Mouse (Mus musculus) myocyte (in vitro differentiated cells): Measurements from ENCODE around the gene BC049352. TPM values are rescaled to one million over a fixed set of nuclear protein-coding genes. Genes with fewer than 3 reads are reported as not detected.

ENCODE experiments used
- H3K27me3 ChIP-seq: one replicate; pipeline ENCODE4 v1.6.1; 2011; ENCODE audit not compliant: control insufficient read depth, insufficient read depth, insufficient read length
- H3K36me3 ChIP-seq: one replicate; pipeline ENCODE4 v1.6.1; 2011; ENCODE audit not compliant: control insufficient read depth, insufficient read depth
- H3K4me2 ChIP-seq: one replicate; pipeline ENCODE4 v1.6.1; 2011; ENCODE audit warnings: low read depth, control low read depth
- H3K4me3 ChIP-seq: one replicate; pipeline ENCODE4 v1.5.1; 2011; ENCODE audit warnings: mild to moderate bottlenecking, control low read depth, moderate library complexity
- H3K79me2 ChIP-seq: one replicate; pipeline ENCODE4 v1.6.1; 2011; ENCODE audit not compliant: control insufficient read depth, insufficient read depth
- H3ac ChIP-seq: one replicate; pipeline ENCODE4 v1.6.1; 2011; ENCODE audit not compliant: control insufficient read depth, insufficient read length
- CEBPB ChIP-seq: IDR thresholded peaks from 2 replicates; pipeline ENCODE4 v1.6.1; 2011; ENCODE audit warnings: mild to moderate bottlenecking, moderate library complexity; ENCODE audit not compliant: poor library complexity, insufficient read depth, severe bottlenecking
- E2F4 ChIP-seq: IDR thresholded peaks from one replicate; pipeline ENCODE4 v1.6.1; 2011; ENCODE audit warnings: mild to moderate bottlenecking, control low read depth, moderate library complexity; ENCODE audit not compliant: insufficient read depth
- MAX ChIP-seq: IDR thresholded peaks from one replicate; pipeline ENCODE4 v1.6.1; 2011; ENCODE audit warnings: low read depth, mild to moderate bottlenecking, control low read depth
- MYOD1 ChIP-seq, 3 experiments: IDR thresholded peaks; one replicate each; pipeline ENCODE4 v1.6.1; 2011; ENCODE audit warnings: control low read depth in 2 of 3, low read depth in 2 of 3, mild to moderate bottlenecking in 2 of 3, moderate library complexity in 1 of 3; ENCODE audit not compliant: insufficient read length in 2 of 3, control insufficient read depth in 1 of 3
- MYOG ChIP-seq, 3 experiments: IDR thresholded peaks; one replicate each; pipeline ENCODE4 v1.6.1; 2011; ENCODE audit warnings: control low read depth in 2 of 3, low read depth in 2 of 3, mild to moderate bottlenecking in 2 of 3; ENCODE audit not compliant: insufficient read length in 2 of 3, control insufficient read depth in 1 of 3, insufficient read depth in 1 of 3
- POLR2A ChIP-seq: IDR thresholded peaks from one replicate; pipeline ENCODE4 v1.6.1; 2011; ENCODE audit warnings: low read depth, mild to moderate bottlenecking, control low read depth, moderate library complexity; ENCODE audit not compliant: insufficient read length
- POLR2AphosphoS2 ChIP-seq: IDR thresholded peaks from one replicate; pipeline ENCODE4 v1.6.1; 2011; ENCODE audit warnings: low read depth, control low read depth; ENCODE audit not compliant: insufficient read length
- REST ChIP-seq: IDR thresholded peaks from one replicate; pipeline ENCODE4 v1.6.1; 2011; ENCODE audit warnings: mild to moderate bottlenecking, control low read depth, moderate library complexity; ENCODE audit not compliant: insufficient read depth, insufficient read length
- SRF ChIP-seq: IDR thresholded peaks from one replicate; pipeline ENCODE4 v1.6.1; 2011; ENCODE audit warnings: low read depth; ENCODE audit not compliant: control insufficient read depth, insufficient read length
- TCF12 ChIP-seq: IDR thresholded peaks from one replicate; pipeline ENCODE4 v1.6.1; 2011; ENCODE audit warnings: mild to moderate bottlenecking, control low read depth; ENCODE audit not compliant: poor library complexity, insufficient read depth, severe bottlenecking
- TCF3 ChIP-seq: IDR thresholded peaks from one replicate; pipeline ENCODE4 v1.6.1; 2011; ENCODE audit warnings: low read depth, control low read depth; ENCODE audit not compliant: insufficient read length
- USF1 ChIP-seq: IDR thresholded peaks from one replicate; pipeline ENCODE4 v1.6.1; 2011; ENCODE audit warnings: low read depth, mild to moderate bottlenecking, control low read depth, moderate library complexity
- polyA plus RNA-seq: library from polyadenylated mRNA; unstranded; fragments of >200 nt; fragmentation: generic; extraction: Trizol; gene quantifications from one replicate; pipeline ENCODE4 v1.2.1, GENCODE M21; 2012; ENCODE audit warnings: missing spikeins

Gene BC049352
- polyA plus RNA-seq, 1 experiment: not detected

- Histone ChIP-seq H3K27me3 (peaks cover 95% of the 10 kb centered on the region), H3ac (no peak overlapping the region), H3K4me2 (no peak overlapping the region), H3K79me2 (no peaks in the 10 kb centered on the region), H3K36me3 (no peaks in the 10 kb centered on the region), H3K4me3 (no peak overlapping the region)
- TF ChIP-seq SRF: no peak
Measured at GRCm38 (mm10) chr9:45139082-45139481, 42.7 kb upstream of the BC049352 start.

- no peak overlapping the region for H3K4me3 ChIP-seq
- TF ChIP-seq POLR2A (no peak), CEBPB (no peak), MYOD1 (IDR thresholded peaks at IDR 0.05; ENCODE audit: control insufficient read depth in 1 of 3, insufficient read length in 2 of 3, low read depth in 2 of 3) (no peak), TCF12 (no peak), REST (no peak), E2F4 (no peak)
Measured at GRCm38 (mm10) chr9:45140945-45141344, 40.9 kb upstream of the BC049352 start.

GRCm38 (mm10) chr9:45142686-45143085 lies 39.1 kb upstream of the BC049352 start:
- Histone ChIP-seq H3ac (no peak overlapping the region), H3K4me2 (no peak overlapping the region), H3K36me3 (no peaks in the 10 kb centered on the region), H3K4me3 (no peak overlapping the region), H3K79me2 (no peaks in the 10 kb centered on the region), H3K27me3 (peaks cover 80% of the 10 kb centered on the region)
- TF ChIP-seq E2F4 (no peak), MYOG (IDR thresholded peaks at IDR 0.05; ENCODE audit: control insufficient read depth in 1 of 3, insufficient read depth in 1 of 3, insufficient read length in 2 of 3, low read depth in 2 of 3) (no peak), TCF3 (no peak), SRF (no peak), TCF12 (no peak), REST (no peak), MYOD1 (IDR thresholded peaks at IDR 0.05; ENCODE audit: control insufficient read depth in 1 of 3, insufficient read length in 2 of 3, low read depth in 2 of 3) (no peak), MAX (no peak), USF1 (no peak), CEBPB (no peak), POLR2A (no peak), POLR2AphosphoS2 (no peak)

More at GRCm38 (mm10) chr9:45140945-45141344, 40.9 kb upstream of the BC049352 start:
- Histone ChIP-seq H3K4me2 (no peak overlapping the region), H3K36me3 (no peaks in the 10 kb centered on the region), H3K27me3 (peaks cover 92% of the 10 kb centered on the region), H3K79me2 (no peaks in the 10 kb centered on the region), H3ac (no peak overlapping the region)

GRCm38 (mm10) chr9:45145533-45146266 lies 36.1 kb upstream of the BC049352 start:
- Histone ChIP-seq H3K4me3 (no peak overlapping the region), H3K79me2 (no peaks in the 10 kb centered on the region), H3ac (no peak overlapping the region), H3K4me2 (no peak overlapping the region), H3K27me3 (peaks cover 79% of the 10 kb centered on the region), H3K36me3 (no peaks in the 10 kb centered on the region)
- TF ChIP-seq E2F4 (no peak), MYOD1 (IDR thresholded peaks at IDR 0.05; ENCODE audit: control insufficient read depth in 1 of 3, insufficient read length in 2 of 3, low read depth in 2 of 3) (no peak), MYOG (IDR thresholded peaks at IDR 0.05; ENCODE audit: control insufficient read depth in 1 of 3, insufficient read depth in 1 of 3, insufficient read length in 2 of 3, low read depth in 2 of 3) (no peak), MAX (no peak), REST (no peak), TCF3 (no peak), POLR2AphosphoS2 (no peak), USF1 (no peak), CEBPB (no peak), POLR2A (no peak), SRF (no peak), TCF12 (no peak)

- H3K27me3 ChIP-seq: peaks cover 79% of the 10 kb centered on the region
- TF ChIP-seq POLR2A: no peak
- no peak for TF ChIP-seq TCF12
- no peak for TF ChIP-seq REST
- TF ChIP-seq MAX: no peak
- TF ChIP-seq USF1: no peak
- no peak overlapping the region for H3K4me3 ChIP-seq
- no peaks in the 10 kb centered on the region for H3K79me2 ChIP-seq
- no peak overlapping the region for H3ac ChIP-seq
- H3K36me3 ChIP-seq: no peaks in the 10 kb centered on the region
- H3K4me2 ChIP-seq: no peak overlapping the region
Measured at GRCm38 (mm10) chr9:45146267-45146597, 35.6 kb upstream of the BC049352 start.

GRCm38 (mm10) chr9:45150933-45151332 lies 30.9 kb upstream of the BC049352 start:
- Histone ChIP-seq H3K36me3 (no peaks in the 10 kb centered on the region), H3K79me2 (no peaks in the 10 kb centered on the region), H3ac (no peak overlapping the region), H3K4me2 (no peak overlapping the region), H3K27me3 (peaks cover 54% of the 10 kb centered on the region), H3K4me3 (no peak overlapping the region)
- no peak for TF ChIP-seq POLR2AphosphoS2
- no peak for TF ChIP-seq USF1
- no peak for TF ChIP-seq POLR2A
- no peak for TF ChIP-seq TCF3
- no peak for TF ChIP-seq TCF12
- TF ChIP-seq MYOG (IDR thresholded peaks at IDR 0.05; ENCODE audit: control insufficient read depth in 1 of 3, insufficient read depth in 1 of 3, insufficient read length in 2 of 3, low read depth in 2 of 3): no peak
- no peak for TF ChIP-seq CEBPB
- no peak for TF ChIP-seq REST
- no peak for TF ChIP-seq SRF
- no peak for TF ChIP-seq MYOD1 (IDR thresholded peaks at IDR 0.05; ENCODE audit: control insufficient read depth in 1 of 3, insufficient read length in 2 of 3, low read depth in 2 of 3)
- TF ChIP-seq E2F4: no peak
- TF ChIP-seq MAX: no peak
